Mouse (Mus musculus): ENCODE measurements at regions not wholly inside any gene's neighbourhood (a gene's known extent, or its start where the extent isn't known, plus 50 kb on each side); places are given as distances from the start of the nearest gene placed in this dataset.

- 86% methylated on average over 4 of the region's 4 CpGs for WGBS
These were observed 608.2 kb upstream of the Cited2 start for GRCm38 (mm10) chr10:17114805-17115204.

GRCm38 (mm10) chr10:17129391-17130163 lies 593.4 kb upstream of the Cited2 start:
- no peak for ATAC-seq (ENCODE audit: insufficient number of reproducible peaks, insufficient read depth, low FRiP score, low read depth)
- H3K27me3 ChIP-seq (ENCODE audit: control insufficient read depth, insufficient read depth, low read length): no peaks in the 10 kb centered on the region
- WGBS: 84% methylated on average over 4 of the region's 4 CpGs

More at GRCm38 (mm10) chr10:17114805-17115204, 608.2 kb upstream of the Cited2 start:
- no peak overlapping the region for H3K4me2 ChIP-seq (ENCODE audit: low read length)
- no peaks in the 10 kb centered on the region for H3K27me3 ChIP-seq (ENCODE audit: control insufficient read depth, insufficient read depth, low read length)
- no peak overlapping the region for H3K4me3 ChIP-seq (ENCODE audit: control insufficient read depth in 1 of 2, insufficient read depth in 1 of 2, low read depth in 1 of 2, low read length in 2 of 2)
- no peak overlapping the region for H3K9ac ChIP-seq (ENCODE audit: low read length)
- no peak overlapping the region for H3K27ac ChIP-seq (replicated peaks in 1 of 2; ENCODE audit: control insufficient read depth in 1 of 2, insufficient read depth in 1 of 2, low read depth in 2 of 2, low read length in 2 of 2)
- no peaks in the 10 kb centered on the region for H3K9me3 ChIP-seq (ENCODE audit: control insufficient read depth, low read length)
- H3K36me3 ChIP-seq (ENCODE audit: control insufficient read depth, insufficient read depth, low read length): no peaks in the 10 kb centered on the region
- no peaks in the 10 kb centered on the region for H3K4me1 ChIP-seq (ENCODE audit: control insufficient read depth in 2 of 2, insufficient read depth in 2 of 2, low read length in 2 of 2)
- no peak for ATAC-seq (ENCODE audit: insufficient number of reproducible peaks, insufficient read depth, low FRiP score, low read depth)

GRCm38 (mm10) chr10:17130661-17131060 lies 592.4 kb upstream of the Cited2 start:
- Histone ChIP-seq H3K4me2 (ENCODE audit: low read length) (no peak overlapping the region), H3K4me3 (ENCODE audit: control insufficient read depth in 1 of 2, insufficient read depth in 1 of 2, low read depth in 1 of 2, low read length in 2 of 2) (no peak overlapping the region), H3K27ac (replicated peaks in 1 of 2; ENCODE audit: control insufficient read depth in 1 of 2, insufficient read depth in 1 of 2, low read depth in 2 of 2, low read length in 2 of 2) (no peak overlapping the region), H3K36me3 (ENCODE audit: control insufficient read depth, insufficient read depth, low read length) (no peaks in the 10 kb centered on the region), H3K9ac (ENCODE audit: low read length) (no peak overlapping the region), H3K27me3 (ENCODE audit: control insufficient read depth, insufficient read depth, low read length) (no peaks in the 10 kb centered on the region), H3K4me1 (ENCODE audit: control insufficient read depth in 2 of 2, insufficient read depth in 2 of 2, low read length in 2 of 2) (peaks cover 0 to 9% of the 10 kb centered on the region in 2 experiments; a peak in 2 of 4 replicates), H3K9me3 (ENCODE audit: control insufficient read depth, low read length) (no peaks in the 10 kb centered on the region)
- no peak for ATAC-seq (ENCODE audit: insufficient number of reproducible peaks, insufficient read depth, low FRiP score, low read depth)
- WGBS: 88% methylated on average over 1 of the region's 1 CpGs

More at GRCm38 (mm10) chr10:17129391-17130163, 593.4 kb upstream of the Cited2 start:
- Histone ChIP-seq H3K27ac (replicated peaks in 1 of 2; ENCODE audit: control insufficient read depth in 1 of 2, insufficient read depth in 1 of 2, low read depth in 2 of 2, low read length in 2 of 2) (no peak overlapping the region), H3K36me3 (ENCODE audit: control insufficient read depth, insufficient read depth, low read length) (no peaks in the 10 kb centered on the region), H3K4me3 (ENCODE audit: control insufficient read depth in 1 of 2, insufficient read depth in 1 of 2, low read depth in 1 of 2, low read length in 2 of 2) (no peak overlapping the region), H3K4me1 (ENCODE audit: control insufficient read depth in 2 of 2, insufficient read depth in 2 of 2, low read length in 2 of 2) (peaks cover 0 to 9% of the 10 kb centered on the region in 2 experiments; a peak in 2 of 4 replicates), H3K9ac (ENCODE audit: low read length) (no peak overlapping the region), H3K9me3 (ENCODE audit: control insufficient read depth, low read length) (peaks cover 7% of the 10 kb centered on the region; the same call in 1 of the 2 replicates), H3K4me2 (ENCODE audit: low read length) (no peak overlapping the region)

GRCm38 (mm10) chr10:17131763-17132162 lies 591.3 kb upstream of the Cited2 start:
- ATAC-seq (ENCODE audit: insufficient number of reproducible peaks, insufficient read depth, low FRiP score, low read depth): no peak; the same call in 1 of the 2 replicates
- Histone ChIP-seq H3K4me3 (ENCODE audit: control insufficient read depth in 1 of 2, insufficient read depth in 1 of 2, low read depth in 1 of 2, low read length in 2 of 2) (no peak overlapping the region), H3K9me3 (ENCODE audit: control insufficient read depth, low read length) (no peaks in the 10 kb centered on the region), H3K9ac (ENCODE audit: low read length) (no peak overlapping the region), H3K4me2 (ENCODE audit: low read length) (no peak overlapping the region), H3K27me3 (ENCODE audit: control insufficient read depth, insufficient read depth, low read length) (no peaks in the 10 kb centered on the region), H3K4me1 (ENCODE audit: control insufficient read depth in 2 of 2, insufficient read depth in 2 of 2, low read length in 2 of 2) (peaks cover 0 to 9% of the 10 kb centered on the region in 2 experiments; a peak in 2 of 4 replicates), H3K36me3 (ENCODE audit: control insufficient read depth, insufficient read depth, low read length) (no peaks in the 10 kb centered on the region), H3K27ac (replicated peaks in 1 of 2; ENCODE audit: control insufficient read depth in 1 of 2, insufficient read depth in 1 of 2, low read depth in 2 of 2, low read length in 2 of 2) (no peak overlapping the region; a peak in 1 of 4 replicates)
- 0% methylated on average over 4 of the region's 4 CpGs for WGBS

- no peak overlapping the region for H3K9ac ChIP-seq (ENCODE audit: low read length)
- H3K27ac ChIP-seq (replicated peaks in 1 of 2; ENCODE audit: control insufficient read depth in 1 of 2, insufficient read depth in 1 of 2, low read depth in 2 of 2, low read length in 2 of 2): no peak overlapping the region
- H3K4me1 ChIP-seq (ENCODE audit: control insufficient read depth in 2 of 2, insufficient read depth in 2 of 2, low read length in 2 of 2): no peaks in the 10 kb centered on the region
- 55% methylated on average over 3 of the region's 3 CpGs for WGBS
- no peak overlapping the region for H3K4me3 ChIP-seq (ENCODE audit: control insufficient read depth in 1 of 2, insufficient read depth in 1 of 2, low read depth in 1 of 2, low read length in 2 of 2)
- no peak overlapping the region for H3K4me2 ChIP-seq (ENCODE audit: low read length)
- no peak for ATAC-seq (ENCODE audit: insufficient number of reproducible peaks, insufficient read depth, low FRiP score, low read depth)
- no peaks in the 10 kb centered on the region for H3K36me3 ChIP-seq (ENCODE audit: control insufficient read depth, insufficient read depth, low read length)
- H3K27me3 ChIP-seq (ENCODE audit: control insufficient read depth, insufficient read depth, low read length): no peaks in the 10 kb centered on the region
- H3K9me3 ChIP-seq (ENCODE audit: control insufficient read depth, low read length): no peaks in the 10 kb centered on the region
These were observed 547.6 kb upstream of the Cited2 start for GRCm38 (mm10) chr10:17175385-17175784.

- H3K9ac ChIP-seq (ENCODE audit: low read length): no peak overlapping the region
- no peak for ATAC-seq (ENCODE audit: insufficient number of reproducible peaks, insufficient read depth, low FRiP score, low read depth)
- 69% methylated on average over 1 of the region's 1 CpGs for WGBS
- H3K4me3 ChIP-seq (ENCODE audit: control insufficient read depth in 1 of 2, insufficient read depth in 1 of 2, low read depth in 1 of 2, low read length in 2 of 2): no peak overlapping the region
- H3K36me3 ChIP-seq (ENCODE audit: control insufficient read depth, insufficient read depth, low read length): no peaks in the 10 kb centered on the region
- no peaks in the 10 kb centered on the region for H3K4me1 ChIP-seq (ENCODE audit: control insufficient read depth in 2 of 2, insufficient read depth in 2 of 2, low read length in 2 of 2)
- no peak overlapping the region for H3K4me2 ChIP-seq (ENCODE audit: low read length)
- no peaks in the 10 kb centered on the region for H3K27me3 ChIP-seq (ENCODE audit: control insufficient read depth, insufficient read depth, low read length)
- H3K9me3 ChIP-seq (ENCODE audit: control insufficient read depth, low read length): no peaks in the 10 kb centered on the region
- H3K27ac ChIP-seq (replicated peaks in 1 of 2; ENCODE audit: control insufficient read depth in 1 of 2, insufficient read depth in 1 of 2, low read depth in 2 of 2, low read length in 2 of 2): no peak overlapping the region
These were observed 546.0 kb upstream of the Cited2 start for GRCm38 (mm10) chr10:17177054-17177453.

GRCm38 (mm10) chr10:17177503-17178278 lies 545.3 kb upstream of the Cited2 start:
- Histone ChIP-seq H3K27me3 (ENCODE audit: control insufficient read depth, insufficient read depth, low read length) (no peaks in the 10 kb centered on the region), H3K4me1 (ENCODE audit: control insufficient read depth in 2 of 2, insufficient read depth in 2 of 2, low read length in 2 of 2) (no peaks in the 10 kb centered on the region), H3K36me3 (ENCODE audit: control insufficient read depth, insufficient read depth, low read length) (no peaks in the 10 kb centered on the region), H3K9ac (ENCODE audit: low read length) (no peak overlapping the region), H3K9me3 (ENCODE audit: control insufficient read depth, low read length) (no peaks in the 10 kb centered on the region), H3K4me3 (ENCODE audit: control insufficient read depth in 1 of 2, insufficient read depth in 1 of 2, low read depth in 1 of 2, low read length in 2 of 2) (no peak overlapping the region), H3K27ac (replicated peaks in 1 of 2; ENCODE audit: control insufficient read depth in 1 of 2, insufficient read depth in 1 of 2, low read depth in 2 of 2, low read length in 2 of 2) (no peak overlapping the region), H3K4me2 (ENCODE audit: low read length) (no peak overlapping the region)
- 85% methylated on average over 4 of the region's 4 CpGs for WGBS
- ATAC-seq (ENCODE audit: insufficient number of reproducible peaks, insufficient read depth, low FRiP score, low read depth): no peak

Data from heart, embryonic 14.5 days (tissue).